Mouse (Mus musculus): ENCODE data around the gene Hs3st5.

Hs3st5 gene

GRCm38 (mm10) chr10:36803705-36804104, 297.1 kb downstream of the Hs3st5 start:
- no peak for DNase-seq (ENCODE audit: low spot score)

DNA sequence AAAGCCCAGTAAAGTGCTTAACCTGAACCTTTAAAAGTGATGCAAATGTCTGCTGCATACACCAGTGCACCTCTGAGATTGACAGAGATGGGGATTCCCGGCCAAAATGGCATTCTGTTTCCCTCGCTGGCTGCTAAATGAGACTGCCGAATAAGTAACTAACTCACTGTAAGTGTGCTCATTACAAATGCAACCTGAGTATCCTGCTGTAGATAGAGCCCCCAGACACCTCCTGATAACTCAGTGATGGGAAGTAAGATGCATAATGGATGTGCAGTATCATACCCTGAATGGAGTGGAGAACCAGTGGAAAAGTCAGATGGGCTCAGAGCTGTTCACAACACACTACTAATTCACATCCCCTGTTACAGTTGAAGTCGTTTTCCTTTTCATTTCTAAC, 298.7 kb downstream of the Hs3st5 start:
- no peak for DNase-seq (ENCODE audit: low spot score)

- DNase-seq (ENCODE audit: low spot score): no peak
Observed at GRCm38 (mm10) chr10:36805788-36806187, 299.2 kb downstream of the Hs3st5 start.

DNA sequence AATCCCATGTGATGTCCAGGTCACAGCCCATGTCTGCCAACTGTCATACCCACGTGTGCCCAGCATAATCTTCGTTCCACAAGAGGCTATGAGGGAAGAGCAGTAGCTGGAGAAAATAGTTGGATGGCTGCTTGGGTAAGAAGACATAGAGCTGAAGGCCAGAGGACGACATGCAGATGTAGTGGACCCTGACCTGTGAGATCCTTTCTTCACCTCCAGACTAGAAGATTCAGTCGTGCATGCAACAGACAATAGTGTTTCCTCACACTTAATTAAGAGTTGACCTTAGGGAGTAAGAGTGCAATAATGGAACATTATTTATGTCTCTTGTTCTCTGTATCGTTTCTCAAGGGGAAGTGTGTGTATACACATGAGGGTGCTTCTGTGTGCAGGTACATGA, 300.4 kb downstream of the Hs3st5 start:
- DNase-seq (ENCODE audit: low spot score): no peak

- DNase-seq (ENCODE audit: low spot score): no peak
Observed at GRCm38 (mm10) chr10:36818867-36819266, 312.3 kb downstream of the Hs3st5 start.

DNA sequence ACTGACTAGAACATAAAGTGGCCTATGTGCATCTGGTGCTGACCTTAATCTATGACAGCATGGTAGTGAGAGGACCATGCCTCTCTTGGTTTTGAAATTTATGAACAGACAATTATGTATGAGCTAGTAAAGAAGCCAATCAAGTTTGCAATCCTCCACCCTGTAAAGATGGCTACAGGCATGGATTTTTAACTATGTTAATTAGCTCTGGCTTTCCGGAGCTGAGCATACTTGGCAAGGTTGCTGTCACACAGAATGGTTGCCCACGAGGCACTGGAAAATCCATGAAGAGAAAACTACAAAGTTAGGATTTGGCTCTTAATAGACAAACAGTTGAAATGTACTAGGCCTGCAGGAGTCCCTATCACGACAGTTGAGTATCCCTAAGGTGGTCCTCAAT, 322.5 kb downstream of the Hs3st5 start:
- no peak for DNase-seq (ENCODE audit: low spot score)

- no peak for DNase-seq (ENCODE audit: low spot score)
Observed at GRCm38 (mm10) chr10:36832204-36832603, 325.6 kb downstream of the Hs3st5 start.

DNA sequence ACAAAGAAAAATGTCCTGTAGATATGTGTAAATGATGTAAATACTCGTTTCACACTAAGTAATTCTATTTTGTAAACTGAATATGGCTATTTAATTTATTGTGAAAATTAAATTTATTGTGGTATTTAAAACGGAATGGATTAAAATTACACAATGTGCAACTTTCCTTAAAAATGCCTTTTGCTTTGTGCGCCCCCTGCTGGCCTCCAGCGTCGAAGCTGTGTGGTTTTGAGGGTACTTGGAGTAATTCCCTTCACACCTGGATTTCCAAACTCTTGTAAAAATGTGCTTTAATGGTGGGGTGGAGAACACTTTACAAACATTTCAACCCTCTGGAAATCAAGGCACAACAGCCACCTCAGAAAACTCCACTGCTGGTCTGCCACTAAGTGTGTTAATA, 327.6 kb downstream of the Hs3st5 start:
- no peak for DNase-seq (ENCODE audit: low spot score)

DNA sequence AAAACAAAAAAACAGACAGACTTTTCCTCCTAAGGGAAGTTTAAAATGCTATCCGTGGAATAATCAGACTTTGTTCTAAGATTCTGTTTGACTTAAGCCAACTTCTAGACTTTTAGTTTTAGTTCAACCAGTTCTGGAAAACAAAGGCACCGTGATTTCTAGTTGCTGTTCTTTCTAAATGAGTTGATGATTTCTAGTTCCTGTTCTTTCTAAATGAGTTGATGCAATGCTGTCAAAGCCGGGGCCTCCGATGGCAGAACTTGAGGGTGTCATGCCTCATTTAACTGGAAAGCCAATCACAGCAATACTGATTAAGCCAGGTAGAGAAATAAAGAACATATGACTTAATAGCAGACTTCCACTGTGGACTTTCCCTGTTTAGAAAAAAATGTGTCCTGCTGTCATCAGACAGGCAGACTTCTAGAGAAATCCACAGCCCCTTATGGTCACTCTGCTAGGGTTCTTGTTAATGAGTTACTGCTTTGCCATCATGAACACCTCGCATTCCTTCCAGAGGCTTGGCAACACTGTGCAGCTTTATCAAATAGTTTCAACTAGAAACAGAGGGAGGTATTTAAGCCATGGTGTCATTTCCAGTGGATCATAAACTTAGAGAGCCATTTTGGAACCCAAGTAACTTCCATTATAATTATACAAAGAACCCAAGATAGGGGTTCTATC, 329.4 kb downstream of the Hs3st5 start:
- no peak for DNase-seq (ENCODE audit: low spot score)

GRCm38 (mm10) chr10:36850231-36850630, 343.6 kb downstream of the Hs3st5 start:
- no peak for DNase-seq (ENCODE audit: low spot score)

- DNase-seq (ENCODE audit: low spot score): no peak
Observed at GRCm38 (mm10) chr10:36862127-36862895, 355.7 kb downstream of the Hs3st5 start.
